Mouse (Mus musculus): ENCODE results near the gene Nt5c2.

DNA sequence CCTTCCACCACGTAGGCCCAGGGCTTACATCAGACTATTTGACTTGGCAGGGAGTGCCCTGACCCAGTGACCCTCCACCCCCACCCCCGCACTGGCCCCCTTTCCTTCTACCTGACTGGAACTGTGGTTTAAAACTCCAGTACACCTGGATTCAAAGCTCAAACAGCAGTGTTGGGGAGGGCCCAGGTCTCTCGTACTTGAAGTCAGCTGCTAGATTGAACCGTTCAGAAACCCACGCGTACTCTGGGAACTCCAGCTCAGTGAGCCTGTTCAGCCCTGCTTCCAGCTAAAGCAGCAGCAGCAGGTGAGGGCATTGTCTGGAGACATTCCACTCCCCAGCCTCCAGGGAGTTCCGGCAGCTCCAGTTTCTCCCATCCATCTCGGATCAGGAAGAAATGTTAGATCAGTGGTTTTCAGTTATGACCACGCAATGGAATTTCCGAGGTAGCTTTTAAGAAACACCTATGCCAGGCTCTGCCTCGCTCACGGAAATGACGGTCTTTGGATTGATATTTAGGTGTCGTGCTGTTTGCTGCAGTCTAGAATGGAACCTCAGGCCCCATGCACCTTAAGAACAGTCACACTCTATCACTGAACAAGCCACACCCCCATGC is 31.5 kb downstream of the Nt5c2 start:
- TF ChIP-seq CTCF (IDR thresholded peaks at IDR 0.05) (no peak), POLR2A (IDR thresholded peaks at IDR 0.05; ENCODE audit: insufficient read depth, low read depth, low read length) (no peak)
